Mouse (Mus musculus): ENCODE results near the gene Fam98b. TPM values are rescaled to one million over a fixed set of nuclear protein-coding genes. Genes with fewer than 3 reads are reported as not detected.

Gene Fam98b
- total and polyA plus RNA-seq, 2 experiments, result 2.5 to 4.4 TPM

GRCm38 (mm10) chr2:117304941-117305340 lies 55.4 kb downstream of the Fam98b start:
- WGBS, result 87% methylated on average over 5 of the region's 5 CpGs
- TF ChIP-seq CTCF (IDR thresholded peaks at IDR 0.05; ENCODE audit: low read depth, low read length) (no peak), POLR2A (IDR thresholded peaks at IDR 0.05; ENCODE audit: extremely low read depth, insufficient read depth, low read length) (no peak)

DNA sequence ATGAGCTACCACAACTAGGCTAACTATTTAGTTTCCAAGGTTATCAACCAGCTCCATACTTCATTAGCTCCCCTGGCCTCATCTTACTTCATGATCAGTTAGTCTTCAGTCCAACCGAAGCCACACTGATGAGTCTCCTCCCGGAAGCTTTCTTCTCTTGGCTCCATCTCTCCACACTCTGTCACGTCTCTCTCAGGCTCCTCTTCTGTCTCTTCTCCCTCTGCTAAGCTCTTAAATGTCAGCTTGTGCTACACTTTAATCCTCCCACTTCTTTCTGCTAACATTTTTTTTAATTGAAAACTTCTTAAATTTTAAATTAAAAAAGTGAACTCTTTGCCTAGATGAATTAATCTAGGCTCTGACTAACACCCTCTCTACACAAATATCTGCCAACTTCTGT lies 58.4 kb downstream of the Fam98b start:
- Histone ChIP-seq H3K27me3 (ENCODE audit: control insufficient read depth, insufficient read depth, low read length) (no peaks in the 10 kb centered on the region), H3K4me3 (ENCODE audit: insufficient read depth, low read depth, low read length) (no peak overlapping the region), H3K4me1 (ENCODE audit: control insufficient read depth, insufficient read depth, low read length) (no peaks in the 10 kb centered on the region), H3K9ac (ENCODE audit: low read depth, low read length) (no peak overlapping the region), H3K79me2 (ENCODE audit: control insufficient read depth, insufficient read depth, low read length) (no peaks in the 10 kb centered on the region), H3K27ac (replicated peaks; ENCODE audit: insufficient read depth, low read depth, low read length) (no peak overlapping the region), H3K36me3 (ENCODE audit: control insufficient read depth, insufficient read depth, low read length) (no peaks in the 10 kb centered on the region)
- 86% methylated on average over 3 of the region's 3 CpGs for WGBS
- TF ChIP-seq POLR2A (IDR thresholded peaks at IDR 0.05; ENCODE audit: extremely low read depth, insufficient read depth, low read length) (no peak), CTCF (IDR thresholded peaks at IDR 0.05; ENCODE audit: low read depth, low read length) (no peak)
- DNase-seq (ENCODE audit: extremely low read depth, low read depth, low spot score), result no peak

More at GRCm38 (mm10) chr2:117304941-117305340, 55.4 kb downstream of the Fam98b start:
- DNase-seq (ENCODE audit: extremely low read depth, low read depth, low spot score), result no peak
- Histone ChIP-seq H3K4me1 (ENCODE audit: control insufficient read depth, insufficient read depth, low read length) (no peaks in the 10 kb centered on the region), H3K36me3 (ENCODE audit: control insufficient read depth, insufficient read depth, low read length) (no peaks in the 10 kb centered on the region), H3K4me3 (ENCODE audit: insufficient read depth, low read depth, low read length) (no peak overlapping the region), H3K27me3 (ENCODE audit: control insufficient read depth, insufficient read depth, low read length) (no peaks in the 10 kb centered on the region), H3K79me2 (ENCODE audit: control insufficient read depth, insufficient read depth, low read length) (no peaks in the 10 kb centered on the region), H3K27ac (replicated peaks; ENCODE audit: insufficient read depth, low read depth, low read length) (no peak overlapping the region), H3K9ac (ENCODE audit: low read depth, low read length) (no peak overlapping the region)

GRCm38 (mm10) chr2:117309046-117309445 lies 59.5 kb downstream of the Fam98b start:
- Histone ChIP-seq H3K4me3 (ENCODE audit: insufficient read depth, low read depth, low read length) (no peak overlapping the region), H3K4me1 (ENCODE audit: control insufficient read depth, insufficient read depth, low read length) (no peaks in the 10 kb centered on the region), H3K36me3 (ENCODE audit: control insufficient read depth, insufficient read depth, low read length) (no peaks in the 10 kb centered on the region), H3K27ac (replicated peaks; ENCODE audit: insufficient read depth, low read depth, low read length) (no peak overlapping the region), H3K79me2 (ENCODE audit: control insufficient read depth, insufficient read depth, low read length) (no peaks in the 10 kb centered on the region), H3K27me3 (ENCODE audit: control insufficient read depth, insufficient read depth, low read length) (no peaks in the 10 kb centered on the region), H3K9ac (ENCODE audit: low read depth, low read length) (no peak overlapping the region)
- 80% methylated on average over 2 of the region's 2 CpGs for WGBS
- TF ChIP-seq POLR2A (IDR thresholded peaks at IDR 0.05; ENCODE audit: extremely low read depth, insufficient read depth, low read length) (no peak), CTCF (IDR thresholded peaks at IDR 0.05; ENCODE audit: low read depth, low read length) (no peak)
- no peak for DNase-seq (ENCODE audit: extremely low read depth, low read depth, low spot score)

GRCm38 (mm10) chr2:117311349-117311748 lies 61.8 kb downstream of the Fam98b start:
- no peak for DNase-seq (ENCODE audit: extremely low read depth, low read depth, low spot score)
- 62% methylated on average over 1 of the region's 1 CpGs for WGBS
- H3K79me2 ChIP-seq (ENCODE audit: control insufficient read depth, insufficient read depth, low read length), result no peaks in the 10 kb centered on the region

GRCm38 (mm10) chr2:117312030-117312429 lies 62.5 kb downstream of the Fam98b start:
- no peaks in the 10 kb centered on the region for H3K27me3 ChIP-seq (ENCODE audit: control insufficient read depth, insufficient read depth, low read length)
- H3K27ac ChIP-seq (replicated peaks; ENCODE audit: insufficient read depth, low read depth, low read length), result no peak overlapping the region
- H3K79me2 ChIP-seq (ENCODE audit: control insufficient read depth, insufficient read depth, low read length), result no peaks in the 10 kb centered on the region
- WGBS, result 71% methylated on average over 2 of the region's 2 CpGs
- no peak overlapping the region for H3K4me3 ChIP-seq (ENCODE audit: insufficient read depth, low read depth, low read length)
- no peaks in the 10 kb centered on the region for H3K4me1 ChIP-seq (ENCODE audit: control insufficient read depth, insufficient read depth, low read length)
- no peak overlapping the region for H3K9ac ChIP-seq (ENCODE audit: low read depth, low read length)
- no peaks in the 10 kb centered on the region for H3K36me3 ChIP-seq (ENCODE audit: control insufficient read depth, insufficient read depth, low read length)
- no peak for DNase-seq (ENCODE audit: extremely low read depth, low read depth, low spot score)
- TF ChIP-seq POLR2A (IDR thresholded peaks at IDR 0.05; ENCODE audit: extremely low read depth, insufficient read depth, low read length), result no peak
- no peak for TF ChIP-seq CTCF (IDR thresholded peaks at IDR 0.05; ENCODE audit: low read depth, low read length)

More at GRCm38 (mm10) chr2:117311349-117311748, 61.8 kb downstream of the Fam98b start:
- no peak overlapping the region for H3K9ac ChIP-seq (ENCODE audit: low read depth, low read length)
- no peaks in the 10 kb centered on the region for H3K36me3 ChIP-seq (ENCODE audit: control insufficient read depth, insufficient read depth, low read length)
- no peak overlapping the region for H3K4me3 ChIP-seq (ENCODE audit: insufficient read depth, low read depth, low read length)
- no peak overlapping the region for H3K27ac ChIP-seq (replicated peaks; ENCODE audit: insufficient read depth, low read depth, low read length)
- H3K4me1 ChIP-seq (ENCODE audit: control insufficient read depth, insufficient read depth, low read length), result no peaks in the 10 kb centered on the region
- TF ChIP-seq CTCF (IDR thresholded peaks at IDR 0.05; ENCODE audit: low read depth, low read length) (no peak), POLR2A (IDR thresholded peaks at IDR 0.05; ENCODE audit: extremely low read depth, insufficient read depth, low read length) (no peak)
- H3K27me3 ChIP-seq (ENCODE audit: control insufficient read depth, insufficient read depth, low read length), result no peaks in the 10 kb centered on the region

DNA sequence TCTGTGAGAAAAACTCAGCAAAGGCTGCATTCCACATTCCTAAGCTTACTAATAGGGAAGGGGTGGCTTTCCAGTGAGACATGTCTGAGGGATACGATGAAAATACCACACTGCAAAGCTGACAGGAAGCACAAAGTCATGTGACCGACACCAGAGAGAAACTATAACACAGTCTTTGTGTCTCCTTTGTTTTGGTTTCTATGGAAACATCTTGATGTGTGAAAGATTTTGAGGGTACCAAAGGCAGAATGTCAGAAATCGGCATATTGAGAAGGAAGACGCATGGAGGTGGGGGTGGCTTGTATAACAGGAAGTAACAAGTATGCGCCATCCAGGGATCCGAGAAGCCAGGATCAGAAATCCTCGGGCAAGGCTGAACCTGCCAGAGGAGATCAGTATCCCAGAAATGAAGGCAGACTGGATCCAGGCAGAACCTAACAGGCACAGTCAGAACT lies 62.9 kb downstream of the Fam98b start:
- no peaks in the 10 kb centered on the region for H3K27me3 ChIP-seq (ENCODE audit: control insufficient read depth, insufficient read depth, low read length)
- no peak for TF ChIP-seq POLR2A (IDR thresholded peaks at IDR 0.05; ENCODE audit: extremely low read depth, insufficient read depth, low read length)
- DNase-seq (ENCODE audit: extremely low read depth, low read depth, low spot score), result no peak
- H3K27ac ChIP-seq (replicated peaks; ENCODE audit: insufficient read depth, low read depth, low read length), result no peak overlapping the region
- no peaks in the 10 kb centered on the region for H3K79me2 ChIP-seq (ENCODE audit: control insufficient read depth, insufficient read depth, low read length)
- no peaks in the 10 kb centered on the region for H3K36me3 ChIP-seq (ENCODE audit: control insufficient read depth, insufficient read depth, low read length)
- H3K4me3 ChIP-seq (ENCODE audit: insufficient read depth, low read depth, low read length), result no peak overlapping the region
- no peaks in the 10 kb centered on the region for H3K4me1 ChIP-seq (ENCODE audit: control insufficient read depth, insufficient read depth, low read length)
- 80% methylated on average over 7 of the region's 7 CpGs for WGBS
- no peak overlapping the region for H3K9ac ChIP-seq (ENCODE audit: low read depth, low read length)
